Mouse (Mus musculus): ENCODE results near the gene Olfr766-ps1.
"Not testable (repeated sequence)": the region's sequence is repeated elsewhere in the genome, so short reads cannot be mapped to it uniquely, and the experiment has no call there.

Gene Olfr766-ps1

DNA sequence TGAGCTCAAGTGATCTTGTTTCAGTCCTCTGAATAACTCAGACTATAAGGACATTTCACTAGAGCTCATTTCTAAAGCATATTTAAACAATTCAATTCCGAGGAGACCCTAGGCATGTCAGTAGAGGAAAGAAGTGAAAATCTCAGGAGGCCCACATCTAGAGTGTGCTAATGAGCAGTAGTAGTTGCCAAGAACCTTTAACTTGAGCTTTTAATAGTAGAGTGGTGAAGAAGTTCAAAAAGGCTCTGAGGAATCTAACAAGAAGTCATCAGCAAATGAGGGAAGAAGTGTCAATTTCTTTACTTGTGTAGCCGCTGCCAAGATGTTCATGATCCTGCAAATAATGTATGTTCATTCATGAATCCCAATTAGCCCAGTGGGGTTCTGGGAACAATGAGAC, at the start of gene Olfr766-ps1:
Olfr766-ps1 (minus strand) TSS at position 101 of the 400 bp plus-strand sequence.
- DNase-seq = no peak

- no peak for DNase-seq
Measured at GRCm38 (mm10) chr10:129117761-129118160, 49.0 kb upstream of the Olfr766-ps1 start, which contains the start of gene Olfr769. Gene Olfr769, minus strand, starts transcription at chr10:129117861.

DNA sequence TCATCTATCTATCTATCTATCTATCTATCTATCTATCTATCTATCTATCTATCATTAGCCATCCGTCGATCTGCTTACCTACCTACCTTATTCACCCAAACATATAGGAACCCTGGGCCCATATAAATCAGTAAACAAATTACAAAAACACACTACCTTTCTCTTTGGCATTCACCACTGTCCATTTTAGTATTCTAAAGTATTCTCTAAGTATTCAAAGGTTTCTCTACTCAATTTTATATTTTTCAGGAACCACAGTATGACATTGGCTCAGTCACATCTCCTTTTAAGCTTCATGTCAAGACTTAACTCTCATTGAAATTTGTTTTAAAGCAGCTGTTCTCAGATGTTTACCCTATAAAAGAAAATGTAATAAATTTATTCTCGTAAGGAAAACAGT, 46.4 kb upstream of the Olfr766-ps1 start:
- DNase-seq = no peak

DNA sequence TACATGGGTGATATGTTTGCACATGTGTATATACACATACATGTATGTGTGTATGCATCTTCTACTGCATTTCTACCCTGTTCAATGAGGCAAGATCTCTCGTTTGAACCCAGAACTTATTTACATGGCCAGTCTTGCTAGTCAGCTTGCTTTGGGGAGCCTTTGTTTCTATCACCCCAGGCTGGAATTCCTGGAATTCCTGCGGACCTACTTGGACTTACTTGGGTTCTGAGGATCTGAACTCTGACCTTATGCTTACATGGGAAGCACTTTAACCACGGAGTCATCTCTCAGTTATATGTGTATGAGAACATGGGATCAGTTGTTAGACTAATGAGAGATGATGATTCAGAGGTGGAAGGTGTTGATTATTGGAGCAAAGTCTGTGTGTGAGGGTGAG, 32.5 kb upstream of the Olfr766-ps1 start:
- no peak for DNase-seq

DNA sequence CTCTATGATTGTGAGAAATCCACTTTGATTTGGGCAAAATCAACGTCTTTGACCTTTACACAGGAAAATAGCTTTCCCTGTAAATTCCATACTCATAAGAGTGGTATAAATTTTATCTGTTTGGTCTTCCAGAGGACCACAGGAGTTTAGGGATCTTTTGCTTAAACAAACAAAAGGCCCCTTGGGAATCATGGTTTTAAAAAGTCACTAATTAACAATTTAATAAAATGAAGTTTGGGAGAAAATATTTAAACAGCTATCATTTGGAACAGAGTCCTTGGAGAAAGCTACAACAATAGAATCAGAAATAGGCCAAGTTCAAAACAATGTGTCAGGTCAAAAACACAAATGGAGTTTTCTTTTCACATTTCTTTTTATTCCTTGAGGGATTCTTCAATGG, 30.5 kb upstream of the Olfr766-ps1 start, which contains the start of gene Olfr768:
Olfr768 (minus strand) TSS at position 101 of the 400 bp plus-strand sequence.
- no peak for DNase-seq

GRCm38 (mm10) chr10:129082810-129083209, 14.0 kb upstream of the Olfr766-ps1 start, which contains the start of gene Olfr767:
Gene Olfr767, minus strand, starts transcription at chr10:129082910.
- DNase-seq = not testable (repeated sequence)

DNA sequence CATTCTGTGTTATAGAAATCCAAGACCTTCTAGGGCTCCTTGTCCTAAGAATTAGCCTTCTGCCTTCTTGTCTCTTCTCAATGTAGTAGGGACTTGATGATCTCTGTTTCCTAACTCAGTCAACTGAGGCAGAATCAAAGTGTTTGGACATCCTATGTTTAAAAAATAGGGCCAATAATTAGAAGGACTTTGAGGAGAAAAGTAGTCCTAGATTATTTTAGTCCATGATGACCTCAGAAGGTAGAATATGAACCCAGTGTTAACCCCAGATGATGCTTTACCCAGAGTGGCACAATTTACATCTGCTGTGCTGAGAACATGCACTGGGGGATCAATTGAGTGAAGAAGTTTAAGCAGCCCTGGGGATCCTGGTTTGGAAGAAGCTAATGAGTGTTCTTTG, 18.9 kb downstream of the Olfr766-ps1 start, which contains the start of gene Olfr765:
Olfr765 (minus strand) TSS at position 101 of the 400 bp plus-strand sequence.
- DNase-seq = not testable (repeated sequence)

GRCm38 (mm10) chr10:129039796-129040195, 29.0 kb downstream of the Olfr766-ps1 start, which contains the start of gene Olfr764-ps1:
Gene Olfr764-ps1, minus strand, starts transcription at chr10:129039896.
- no peak for DNase-seq

DNA sequence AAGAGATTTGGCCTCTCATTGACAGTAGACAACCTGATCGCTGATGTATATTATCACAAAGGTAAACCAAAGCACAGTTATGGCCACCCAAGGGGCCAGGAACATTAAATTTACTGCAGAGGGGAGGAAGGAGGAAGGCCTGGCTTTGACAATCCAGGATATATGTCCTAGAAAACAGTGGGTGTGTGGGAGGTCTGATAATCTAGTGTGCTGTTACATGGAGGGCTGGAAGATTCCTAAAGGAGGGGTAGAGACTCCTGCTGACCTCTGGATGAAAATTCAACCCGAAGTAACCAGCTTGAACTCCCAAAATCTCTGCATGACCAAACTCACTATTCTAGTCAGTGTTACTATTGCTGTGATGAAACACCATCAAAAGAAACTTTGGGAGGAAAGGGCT, 40.4 kb downstream of the Olfr766-ps1 start:
- no peak for DNase-seq

DNA sequence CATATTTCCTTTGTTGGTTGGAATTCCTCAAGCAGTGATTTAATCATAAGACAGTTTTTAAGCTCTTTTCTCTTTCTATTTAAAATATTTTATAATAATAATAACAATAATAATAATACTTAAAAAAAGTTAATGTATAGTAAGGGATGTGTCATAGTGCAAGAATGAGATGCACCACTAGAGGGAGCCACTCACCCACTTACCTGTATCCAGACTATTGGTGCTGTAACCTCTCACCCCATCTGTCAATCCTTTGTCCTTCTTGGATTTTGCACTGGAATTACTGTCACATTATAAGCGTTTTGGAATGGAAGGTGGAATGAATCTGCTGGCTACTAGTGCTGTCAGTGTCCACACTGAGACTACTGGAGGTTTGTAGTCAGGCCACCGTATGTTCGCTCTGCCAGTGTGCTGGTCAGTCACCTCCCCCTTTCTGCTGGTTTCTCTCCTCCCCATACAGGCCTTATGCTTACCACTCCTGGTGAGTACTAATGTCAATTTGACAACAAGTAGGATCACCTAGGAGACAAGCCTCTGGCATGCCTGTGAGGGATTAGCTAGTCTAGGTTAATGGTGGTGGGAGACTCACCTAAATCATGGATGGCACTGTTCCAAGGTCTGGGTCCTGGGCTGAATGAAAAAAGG, 42.6 kb downstream of the Olfr766-ps1 start:
- peak; percentile 46 for DNase-seq

GRCm38 (mm10) chr10:129023319-129023718, 45.5 kb downstream of the Olfr766-ps1 start:
- DNase-seq = no peak

- no peak for DNase-seq
Measured at GRCm38 (mm10) chr10:129014477-129014876, 54.3 kb downstream of the Olfr766-ps1 start.

All from lung, postnatal 36 days (tissue).